Mouse (Mus musculus): ENCODE measurements around the gene Iars2.

- TF ChIP-seq MAFK (IDR thresholded peaks at IDR 0.05; ENCODE audit: insufficient replicate concordance, low read length) (no peak), CTCF (conservative IDR thresholded peaks at IDR 0.05 in 1 of 2, IDR thresholded peaks at IDR 0.05 in 1 of 2; ENCODE audit: low read depth in 2 of 2, low read length in 2 of 2) (no peak), E2F4 (IDR thresholded peaks at IDR 0.05; ENCODE audit: insufficient replicate concordance, low read depth, low read length) (no peak), POLR2A (IDR thresholded peaks at IDR 0.05; ENCODE audit: low read depth, low read length) (no peak), SMC3 (IDR thresholded peaks at IDR 0.05; ENCODE audit: low read depth, low read length) (no peak), POLR2AphosphoS2 (IDR thresholded peaks at IDR 0.05; ENCODE audit: low read depth, low read length) (no peak), USF1 (IDR thresholded peaks at IDR 0.05; ENCODE audit: low read depth, low read length) (no peak), MEF2A (IDR thresholded peaks at IDR 0.05; ENCODE audit: borderline replicate concordance, low read depth, low read length) (no peak), ZMIZ1 (IDR thresholded peaks at IDR 0.05; ENCODE audit: low read depth, low read length) (no peak), GABPA (IDR thresholded peaks at IDR 0.05; ENCODE audit: insufficient replicate concordance, low read depth, low read length) (no peak)
Observed at GRCm38 (mm10) chr1:185287066-185287465, 42.1 kb downstream of the Iars2 start.

Measured in CH12.LX (cell line).